Mouse (Mus musculus): ENCODE data around the gene Nrip3.

GRCm38 (mm10) chr7:109803516-109803915, 21.7 kb upstream of the Nrip3 start:
- TF ChIP-seq EP300 (IDR thresholded peaks at IDR 0.05; ENCODE audit: low read depth) (no peak), CTCF (IDR thresholded peaks at IDR 0.05; ENCODE audit: low read depth) (no peak)

Data from heart, postnatal 0 days (tissue).